In genomic region chr11:120565114-120565513, GRCm38 (mm10) we compare ENCODE assay signal across 1 mouse cellular context.
TF ChIP-seq lines count a peak whose summit lies in the region.

No protein-coding gene starts in this region.

TF ChIP-seq in ES-E14, 5 proteins besides CTCF, POLR2A, EP300 and RAD21:
- TF ChIP-seq MAFK (IDR thresholded peaks at IDR 0.05; ENCODE audit: insufficient read depth, low read depth, low read length) = peak; percentile 88
- no peak for TF ChIP-seq CHD2 (IDR thresholded peaks at IDR 0.05; ENCODE audit: low read depth, low read length)
